Mouse (Mus musculus) kidney, postnatal 0 days (tissue): Measurements from ENCODE around the gene Phb2. TPM values are rescaled to one million over a fixed set of nuclear protein-coding genes. Genes with fewer than 3 reads are reported as not detected.
A peak's percentile ranks its signal among the peaks of the same experiment; 100 is the strongest.

Source experiments
- ATAC-seq: fragments of 200-750 bp; cut with Nextera tagmentation; replicated peaks from 2 replicates; pipeline ENCODE4 v1.8.0; 2017; ENCODE audit warnings: low read depth, moderate number of reproducible peaks, moderate TSS enrichment, moderate library complexity; ENCODE audit not compliant: low FRiP score
- DNase-seq: peaks from one replicate; pipeline ENCODE4 v3.0.0-alpha.2; 2016; ENCODE audit warnings: low spot score
- H3K27ac ChIP-seq: fragments of 300-500 bp; sonication (generic); 2 replicates; pipeline ENCODE4 v1.5.1; 2014; ENCODE audit warnings: mild to moderate bottlenecking
- H3K27me3 ChIP-seq: fragments of 300-500 bp; sonication (generic); 2 replicates; pipeline ENCODE4 v1.6.1; 2014; ENCODE audit warnings: low read length, mixed read lengths; ENCODE audit not compliant: insufficient read depth
- H3K36me3 ChIP-seq: fragments of 300-500 bp; sonication (generic); 2 replicates; pipeline ENCODE4 v1.6.1; 2014; ENCODE audit warnings: low read length, mixed read lengths; ENCODE audit not compliant: insufficient read depth
- H3K4me1 ChIP-seq: fragments of 300-500 bp; sonication (generic); replicated peaks from 2 replicates; pipeline ENCODE4 v1.6.1; 2014; ENCODE audit warnings: antibody characterized with exemption, low read length, mixed read lengths; ENCODE audit not compliant: insufficient read depth
- H3K4me2 ChIP-seq: fragments of 300-500 bp; sonication (generic); 2 replicates; pipeline ENCODE4 v1.6.1; 2014; ENCODE audit warnings: mild to moderate bottlenecking, low read length, moderate library complexity, mixed read lengths
- H3K4me3 ChIP-seq: fragments of 300-500 bp; sonication (generic); replicated peaks from 2 replicates; pipeline ENCODE4 v1.5.1; 2014; ENCODE audit warnings: low read depth, low read length
- H3K9ac ChIP-seq: fragments of 300-500 bp; sonication (generic); 2 replicates; pipeline ENCODE4 v1.6.1; 2014; ENCODE audit warnings: low read depth, low read length
- H3K9me3 ChIP-seq: fragments of 300-500 bp; sonication (generic); replicated peaks from 2 replicates; pipeline ENCODE4 v1.6.1; 2016; ENCODE audit warnings: low read length, inconsistent platforms, mixed read lengths
- CTCF ChIP-seq: IDR thresholded peaks from 2 replicates; pipeline ENCODE4 v1.5.1; 2016; ENCODE audit warnings: antibody characterized with exemption, low read depth, mild to moderate bottlenecking, moderate library complexity
- WGBS: fragments of 180-500 bp; shearing (Covaris S2); extraction: QIAGEN DNeasy Blood & Tissue Kit; methylation state at CpG from one replicate; pipeline ENCODE4 v1.1.7; 2014; 5-methylcytosine and 5-hydroxymethylcytosine counted together
- polyA plus RNA-seq: library from polyadenylated mRNA; unstranded; fragments of >200 nt; fragmentation: Nextera tagmentation; extraction: Ambion mirVana; gene quantifications from 2 replicates; pipeline ENCODE4 v1.2.1, GENCODE M21; 2015

Phb2 gene
- polyA plus RNA-seq, 1 experiment from 2014 or later, result 404 TPM

GRCm38 (mm10) chr6:124688151-124688758 lies 23.9 kb upstream of the Phb2 start:
- peaks cover 11% of the 10 kb centered on the region for H3K4me1 ChIP-seq
- H3K4me2 ChIP-seq, result no peak overlapping the region
- no peaks in the 10 kb centered on the region for H3K9me3 ChIP-seq
- H3K36me3 ChIP-seq, result no peaks in the 10 kb centered on the region
- no peak overlapping the region for H3K4me3 ChIP-seq
- H3K9ac ChIP-seq, result no peak overlapping the region
- DNase-seq (no peak), ATAC-seq (no peak; the same call in 1 of the 2 replicates)
- whole genome bisulfite sequencing, result 72% methylated on average over 8 of the region's 8 CpGs
- no peaks in the 10 kb centered on the region for H3K27me3 ChIP-seq
- H3K27ac ChIP-seq, result no peak overlapping the region
- TF ChIP-seq CTCF, result no peak

GRCm38 (mm10) chr6:124689011-124689410 lies 23.1 kb upstream of the Phb2 start:
- Histone ChIP-seq H3K9ac (no peak overlapping the region), H3K4me2 (no peak overlapping the region), H3K4me1 (peaks cover 14% of the 10 kb centered on the region), H3K9me3 (no peaks in the 10 kb centered on the region), H3K27ac (no peak overlapping the region), H3K36me3 (no peaks in the 10 kb centered on the region), H3K27me3 (no peaks in the 10 kb centered on the region), H3K4me3 (no peak overlapping the region)
- DNase-seq (no peak), ATAC-seq (no peak)
- TF ChIP-seq CTCF, result no peak
- WGBS, result 85% methylated on average over 3 of the region's 3 CpGs

DNA sequence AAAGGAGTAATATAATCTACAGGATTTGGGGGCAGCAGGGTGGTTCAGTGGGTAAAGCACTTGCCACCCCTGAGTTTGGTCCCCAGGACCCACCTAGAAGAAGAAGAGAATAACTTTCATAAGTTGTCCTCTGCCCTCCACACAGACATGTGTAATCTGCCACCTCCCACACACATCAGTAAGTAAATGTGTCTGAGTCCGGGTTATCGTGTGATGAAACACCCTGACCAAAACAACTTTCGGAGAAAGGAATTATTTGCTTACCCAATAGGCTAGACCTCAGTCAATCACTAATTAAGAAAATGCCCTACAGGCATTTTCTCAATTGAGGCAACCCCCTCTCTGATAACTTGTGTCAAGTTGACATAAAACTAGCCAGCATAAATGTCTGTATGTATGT lies 21.6 kb upstream of the Phb2 start:
- no peak for TF ChIP-seq CTCF
- no peak overlapping the region for H3K4me3 ChIP-seq
- no peaks in the 10 kb centered on the region for H3K36me3 ChIP-seq
- DNase-seq (no peak), ATAC-seq (no peak)
- H3K9me3 ChIP-seq, result no peaks in the 10 kb centered on the region
- H3K4me1 ChIP-seq, result peaks cover 23% of the 10 kb centered on the region
- H3K27ac ChIP-seq, result no peak overlapping the region
- no peak overlapping the region for H3K4me2 ChIP-seq
- H3K9ac ChIP-seq, result no peak overlapping the region
- H3K27me3 ChIP-seq, result no peaks in the 10 kb centered on the region
- WGBS, result 67% methylated on average over 3 of the region's 3 CpGs

DNA sequence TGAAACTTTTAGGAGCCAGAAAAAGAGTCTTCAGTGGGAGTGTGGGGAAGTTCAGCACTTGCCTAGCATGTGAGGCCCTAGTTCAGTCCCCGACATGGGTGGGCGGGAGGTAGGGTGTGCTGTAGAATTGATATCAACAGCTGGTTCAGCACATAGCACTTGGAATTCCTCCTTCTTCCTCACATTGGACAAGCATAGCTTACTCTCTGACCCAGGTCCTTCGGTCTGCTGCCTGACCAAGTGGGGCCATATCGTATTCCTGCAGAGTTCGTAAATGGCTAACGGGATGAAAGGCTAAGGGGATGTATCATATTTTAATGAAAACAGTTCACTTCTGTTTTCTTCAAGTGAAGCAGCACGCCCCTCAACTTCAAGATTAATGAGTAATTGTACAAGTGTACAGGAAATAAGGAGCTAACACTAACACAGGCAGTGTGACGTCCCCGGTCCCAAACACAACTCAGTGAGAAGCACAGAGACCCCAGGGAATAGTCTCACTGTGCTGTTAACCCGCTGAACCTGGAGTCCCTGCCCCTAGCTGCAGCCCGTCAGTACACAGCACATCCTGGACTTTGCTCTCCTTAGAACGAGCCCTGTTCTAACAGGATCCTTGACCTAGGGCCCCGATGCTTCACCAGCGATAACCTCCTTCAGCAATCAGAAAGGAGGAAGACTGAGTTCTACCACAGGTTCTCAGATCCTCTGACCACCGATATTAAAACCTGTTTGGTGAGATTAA lies 18.7 kb upstream of the Phb2 start:
- no peak for TF ChIP-seq CTCF
- Histone ChIP-seq H3K4me1 (peaks cover 23% of the 10 kb centered on the region), H3K36me3 (peaks cover 7% of the 10 kb centered on the region; the same call in 1 of the 2 replicates), H3K27ac (peak overlapping the region; percentile 86), H3K4me3 (no peak overlapping the region), H3K9ac (no peak overlapping the region), H3K4me2 (no peak overlapping the region), H3K27me3 (no peaks in the 10 kb centered on the region), H3K9me3 (no peaks in the 10 kb centered on the region)
- peak; percentile 77 for ATAC-seq
- peak; percentile 93 for DNase-seq
- 27% methylated on average over 15 of the region's 15 CpGs for WGBS

GRCm38 (mm10) chr6:124694166-124694955 lies 17.8 kb upstream of the Phb2 start:
- peak; percentile 64 for DNase-seq
- Histone ChIP-seq H3K36me3 (peaks cover 12% of the 10 kb centered on the region; the same call in 1 of the 2 replicates), H3K9me3 (no peaks in the 10 kb centered on the region), H3K9ac (0 out of 2 replicates have a peak overlapping the region, but pooled peaks have one; percentile 40), H3K4me2 (peak overlapping the region; percentile 7; the same call in 1 of the 2 replicates), H3K4me1 (peaks cover 24% of the 10 kb centered on the region), H3K27me3 (no peaks in the 10 kb centered on the region), H3K4me3 (no peak overlapping the region), H3K27ac (peak overlapping the region; percentile 86)
- WGBS, result 53% methylated on average over 15 of the region's 15 CpGs
- peak; percentile 72 for ATAC-seq
- TF ChIP-seq CTCF, result no peak
